In genomic region chr3:97265667-97266415, GRCm38 (mm10) we compare ENCODE assay signal across 30 mouse cellular contexts. TPM values are rescaled to one million over a fixed set of nuclear protein-coding genes. Genes with fewer than 3 reads are reported as not detected.
DNase-seq lines count a peak whose midpoint lies in the region; ATAC-seq and TF ChIP-seq lines count a peak whose summit lies in the region.
"Had no signal": no experiment of that assay in that cellular context is flagged by ENCODE, and none has a peak within 500 bp of the region (broad histone marks: within the 10 kb centered on the region; RNA-seq: fewer than 3 reads in every experiment).

No protein-coding gene starts in this region.

- H3K27me3 ChIP-seq in heart, embryonic 14.5 days (ENCODE audit: control insufficient read depth, insufficient read depth, low read length) = no peaks in the 10 kb centered on the region
- H3K27me3 ChIP-seq in midbrain, embryonic 16.5 days (ENCODE audit: control insufficient read depth, insufficient read depth, low read depth, low read length) = no peaks in the 10 kb centered on the region
- H3K27me3 ChIP-seq in midbrain, embryonic 13.5 days = no peaks in the 10 kb centered on the region
- H3K27me3 ChIP-seq in hindbrain, embryonic 16.5 days (replicated peaks; ENCODE audit: control insufficient read depth, insufficient read depth, low read length) = no peaks in the 10 kb centered on the region
- H3K27me3 ChIP-seq: embryonic facial prominence, embryonic 15.5 days; heart, embryonic 12.5 days; intestine, embryonic 15.5 days; liver, embryonic 12.5 days; midbrain, embryonic 12.5 days; stomach, embryonic 15.5 days had no signal

- no peak for TF ChIP-seq CTCF in brain, embryonic 14.5 days (IDR thresholded peaks at IDR 0.05; ENCODE audit: borderline replicate concordance, extremely low read depth, insufficient read depth, insufficient read length)

- H3K9me3 ChIP-seq in heart, embryonic 14.5 days (ENCODE audit: control insufficient read depth, low read length) = peaks cover 2% of the 10 kb centered on the region; the same call in 1 of the 2 replicates
- no peaks in the 10 kb centered on the region for H3K9me3 ChIP-seq in midbrain, embryonic 16.5 days (replicated peaks; ENCODE audit: control insufficient read depth, low read length, poor library complexity, severe bottlenecking)
- no peaks in the 10 kb centered on the region for H3K9me3 ChIP-seq in midbrain, embryonic 13.5 days
- H3K9me3 ChIP-seq in hindbrain, embryonic 16.5 days (ENCODE audit: control insufficient read depth, low read length) = no peaks in the 10 kb centered on the region
- H3K9me3 ChIP-seq: embryonic facial prominence, embryonic 15.5 days; intestine, embryonic 15.5 days; midbrain, embryonic 12.5 days; stomach, embryonic 15.5 days had no signal

- no peak for TF ChIP-seq POLR2A in brain, embryonic 14.5 days (IDR thresholded peaks at IDR 0.05; ENCODE audit: borderline replicate concordance, extremely low read depth, insufficient read depth, insufficient read length, poor library complexity, severe bottlenecking)

- no peak overlapping the region for H3K27ac ChIP-seq in heart, embryonic 14.5 days (replicated peaks in 1 of 2; ENCODE audit: control insufficient read depth in 1 of 2, insufficient read depth in 1 of 2, low read depth in 2 of 2, low read length in 2 of 2)
- no peak overlapping the region for H3K27ac ChIP-seq in midbrain, embryonic 16.5 days (ENCODE audit: low read length)
- H3K27ac ChIP-seq in midbrain, embryonic 13.5 days = no peak overlapping the region
- no peak overlapping the region for H3K27ac ChIP-seq in hindbrain, embryonic 16.5 days (ENCODE audit: low read depth, low read length)
- H3K27ac ChIP-seq: embryonic facial prominence, embryonic 10.5 days; embryonic facial prominence, embryonic 15.5 days; gastrocnemius, adult 2 months; heart, adult 2 months; intestine, embryonic 15.5 days; layer of hippocampus, adult 2 months; liver, embryonic 12.5 days; midbrain, embryonic 12.5 days; stomach, embryonic 15.5 days had no signal

- H3K4me1 ChIP-seq in heart, embryonic 14.5 days (ENCODE audit: control insufficient read depth in 2 of 2, insufficient read depth in 2 of 2, low read length in 2 of 2) = peaks cover 6 to 23% of the 10 kb centered on the region in 2 experiments; a peak in 3 of 4 replicates
- H3K4me1 ChIP-seq in midbrain, embryonic 16.5 days (ENCODE audit: control insufficient read depth, insufficient read depth, low read length) = peaks cover 4% of the 10 kb centered on the region
- H3K4me1 ChIP-seq in midbrain, embryonic 13.5 days (replicated peaks) = peaks cover 30% of the 10 kb centered on the region
- H3K4me1 ChIP-seq in hindbrain, embryonic 16.5 days (ENCODE audit: control insufficient read depth, insufficient read depth, low read depth, low read length) = peaks cover 4% of the 10 kb centered on the region
- H3K4me1 ChIP-seq: embryonic facial prominence, embryonic 15.5 days; intestine, embryonic 15.5 days; liver, embryonic 12.5 days; stomach, embryonic 15.5 days had no signal

- DNase-seq in heart, adult 11 months = no peak
- peak; percentile 56 for DNase-seq in brain, embryonic 14.5 days (ENCODE audit: low read depth)
- no peak for DNase-seq in ovary, postnatal 36 days (ENCODE audit: low spot score)
- DNase-seq: adrenal gland, postnatal 14 days; cerebellum, adult 8-10 months; cerebellum, postnatal 25 days; gastrocnemius, adult 2 months; gastrocnemius, postnatal 36 days; heart, adult 2 months; heart, postnatal 10 days; kidney, adult 2 months; kidney, postnatal 36 days; left cerebral cortex, postnatal 4 days; liver, postnatal 0 days; lung, postnatal 36 days; right cerebral cortex, postnatal 25 days had no signal

- no peak overlapping the region for H3K9ac ChIP-seq in heart, embryonic 14.5 days (ENCODE audit: low read length)
- no peak overlapping the region for H3K9ac ChIP-seq in midbrain, embryonic 16.5 days (ENCODE audit: low read depth, low read length)
- H3K9ac ChIP-seq in midbrain, embryonic 13.5 days (replicated peaks) = no peak overlapping the region
- H3K9ac ChIP-seq in hindbrain, embryonic 16.5 days (ENCODE audit: low read depth, low read length) = peak overlapping the region; percentile 8; the same call in 1 of the 2 replicates
- H3K9ac ChIP-seq: embryonic facial prominence, embryonic 15.5 days; heart, embryonic 12.5 days; intestine, embryonic 15.5 days; liver, embryonic 12.5 days; liver, postnatal 0 days; midbrain, embryonic 12.5 days; stomach, embryonic 15.5 days had no signal

- H3K4me3 ChIP-seq in heart, embryonic 14.5 days (ENCODE audit: control insufficient read depth in 1 of 2, insufficient read depth in 1 of 2, low read depth in 1 of 2, low read length in 2 of 2) = no peak overlapping the region
- no peak overlapping the region for H3K4me3 ChIP-seq in midbrain, embryonic 16.5 days (ENCODE audit: low read depth, low read length)
- no peak overlapping the region for H3K4me3 ChIP-seq in midbrain, embryonic 13.5 days (replicated peaks)
- no peak overlapping the region for H3K4me3 ChIP-seq in hindbrain, embryonic 16.5 days (ENCODE audit: low read length)
- H3K4me3 ChIP-seq: embryonic facial prominence, embryonic 10.5 days; embryonic facial prominence, embryonic 15.5 days; gastrocnemius, adult 2 months; heart, adult 2 months; heart, embryonic 12.5 days; intestine, embryonic 15.5 days; layer of hippocampus, adult 2 months; liver, embryonic 12.5 days; midbrain, embryonic 12.5 days; stomach, embryonic 15.5 days had no signal

- 88% methylated on average over 15 of the region's 15 CpGs for WGBS in heart, embryonic 14.5 days
- 66% methylated on average over 15 of the region's 15 CpGs for WGBS in midbrain, embryonic 16.5 days
- 70% methylated on average over 15 of the region's 15 CpGs for WGBS in midbrain, embryonic 13.5 days
- 61% methylated on average over 15 of the region's 15 CpGs for WGBS in hindbrain, embryonic 16.5 days

- H3K36me3 ChIP-seq in heart, embryonic 14.5 days (ENCODE audit: control insufficient read depth, insufficient read depth, low read length) = no peaks in the 10 kb centered on the region
- H3K36me3 ChIP-seq in midbrain, embryonic 16.5 days (ENCODE audit: control insufficient read depth, insufficient read depth, low read length) = no peaks in the 10 kb centered on the region
- peaks cover 12% of the 10 kb centered on the region for H3K36me3 ChIP-seq in midbrain, embryonic 13.5 days
- no peaks in the 10 kb centered on the region for H3K36me3 ChIP-seq in hindbrain, embryonic 16.5 days (ENCODE audit: control insufficient read depth, insufficient read depth, low read length)
- H3K36me3 ChIP-seq: embryonic facial prominence, embryonic 15.5 days; intestine, embryonic 15.5 days; liver, embryonic 12.5 days; midbrain, embryonic 12.5 days; stomach, embryonic 15.5 days had no signal

- no peak overlapping the region for H3K4me2 ChIP-seq in heart, embryonic 14.5 days (ENCODE audit: low read length)
- H3K4me2 ChIP-seq in midbrain, embryonic 16.5 days (ENCODE audit: low read length) = peak overlapping the region; percentile 4; the same call in 1 of the 2 replicates
- H3K4me2 ChIP-seq in midbrain, embryonic 13.5 days (replicated peaks) = no peak overlapping the region
- H3K4me2 ChIP-seq in hindbrain, embryonic 16.5 days (ENCODE audit: low read length) = peak overlapping the region; percentile 12; the same call in 1 of the 2 replicates
- H3K4me2 ChIP-seq: embryonic facial prominence, embryonic 15.5 days; heart, embryonic 12.5 days; intestine, embryonic 15.5 days; liver, embryonic 12.5 days; midbrain, embryonic 12.5 days; stomach, embryonic 15.5 days had no signal

- ATAC-seq in heart, embryonic 14.5 days (ENCODE audit: insufficient number of reproducible peaks, insufficient read depth, low FRiP score, low read depth) = 0 out of 2 replicates have a peak, but pooled peaks have one; percentile 26
- no peak; the same call in 1 of the 2 replicates for ATAC-seq in midbrain, embryonic 16.5 days
- ATAC-seq in midbrain, embryonic 13.5 days = no peak
- peak; percentile 53 for ATAC-seq in hindbrain, embryonic 16.5 days
- no peak for ATAC-seq in monocyte, adult 5-6 weeks (replicated peaks; ENCODE audit: insufficient number of reproducible peaks, low FRiP score, low TSS enrichment, poor library complexity, severe bottlenecking)
- ATAC-seq: CD4-positive, CD25-positive, alpha-beta regulatory T cell, adult 4 months; intestine, embryonic 15.5 days; liver, embryonic 12.5 days; liver, postnatal 0 days had no signal

RNA-seq across cellular contexts. Expression of gene Bcl9, which starts 31.9 kb away (rescaled TPM):
- polyA plus RNA-seq in heart, embryonic 14.5 days (2014; fragmentation: Nextera tagmentation; extraction: Ambion mirVana) = 30.5 and 32.1 TPM in 2 replicates
- polyA plus RNA-seq in midbrain, embryonic 16.5 days (2015; fragmentation: Nextera tagmentation; extraction: Ambion mirVana) = 78.3 and 92.4 TPM in 2 replicates
- 98.7 and 111 TPM in 2 replicates for polyA plus RNA-seq in midbrain, embryonic 13.5 days (2015; fragmentation: Nextera tagmentation; extraction: Ambion mirVana)
- polyA plus RNA-seq in brain, embryonic 14.5 days (2012; rRNA removed) = 37.4 and 77.8 TPM in 2 replicates
- 57.4 and 68.0 TPM in 2 replicates for polyA plus RNA-seq in hindbrain, embryonic 16.5 days (2015; fragmentation: Nextera tagmentation; extraction: Ambion mirVana)
- total RNA-seq in monocyte, adult 5-6 weeks (2017) = 1.3 to 8.7 TPM (median 3.9 TPM) in 3 replicates

Comparison
In these comparisons a context has a peak if more than half of its experiments do, and no peak if none do; other contexts are left out.
1. H3K4me2 ChIP-seq: peak in midbrain, embryonic 16.5 days (single experiment) and hindbrain, embryonic 16.5 days (single experiment); none in heart, embryonic 14.5 days (single experiment) and midbrain, embryonic 13.5 days (single experiment).
2. ATAC-seq: peak in heart, embryonic 14.5 days (single experiment) and hindbrain, embryonic 16.5 days (single experiment); none in midbrain, embryonic 16.5 days (single experiment), midbrain, embryonic 13.5 days (single experiment) and monocyte, adult 5-6 weeks (single experiment).